Mouse (Mus musculus) ES-CJ7 (cell line): Measurements from ENCODE around the gene Cebpb.

Experiments used
- DNase-seq: peaks from one replicate; pipeline ENCODE4 v3.0.0; 2011; ENCODE audit warnings: low read depth, low spot score

Gene Cebpb

DNA sequence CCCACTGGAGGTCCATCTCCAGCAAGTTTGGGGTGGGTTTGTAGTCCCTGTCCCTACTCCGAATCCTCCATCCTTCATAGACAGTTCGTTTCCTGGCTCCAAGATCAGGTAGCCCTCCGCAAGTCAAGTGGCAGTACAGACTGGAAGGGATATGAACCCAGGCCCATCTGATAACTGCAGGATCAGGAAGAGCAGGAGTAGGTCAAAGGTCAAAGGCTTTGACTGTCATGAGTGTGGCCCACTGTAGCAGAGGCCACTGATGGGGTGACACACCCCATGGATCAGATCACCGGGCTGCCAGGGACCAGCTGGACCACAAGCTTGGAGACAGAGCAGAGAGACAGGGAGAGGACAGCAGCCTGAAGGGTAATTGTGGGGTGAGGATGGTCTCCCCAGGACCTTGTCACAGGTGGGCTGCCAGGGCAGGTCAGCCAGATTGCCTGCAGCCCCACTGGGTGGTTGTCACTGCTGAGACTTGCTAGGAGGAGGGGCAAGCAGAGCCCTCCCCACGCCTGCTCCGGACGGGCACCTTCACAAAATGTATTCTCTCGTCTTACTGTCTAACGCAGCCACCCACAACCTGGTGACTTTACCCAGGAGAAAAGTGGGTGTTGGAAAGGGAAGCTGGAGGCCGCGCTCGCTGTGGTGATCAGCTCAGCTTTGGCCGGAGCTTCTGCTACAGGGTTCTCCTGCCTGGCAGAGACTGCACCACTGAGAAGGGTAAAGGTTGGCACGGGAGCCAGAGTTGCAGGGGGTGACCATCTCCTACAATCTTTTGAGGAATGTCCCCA lies 3.4 kb downstream of the Cebpb start:
- DNase-seq: no peak

DNA sequence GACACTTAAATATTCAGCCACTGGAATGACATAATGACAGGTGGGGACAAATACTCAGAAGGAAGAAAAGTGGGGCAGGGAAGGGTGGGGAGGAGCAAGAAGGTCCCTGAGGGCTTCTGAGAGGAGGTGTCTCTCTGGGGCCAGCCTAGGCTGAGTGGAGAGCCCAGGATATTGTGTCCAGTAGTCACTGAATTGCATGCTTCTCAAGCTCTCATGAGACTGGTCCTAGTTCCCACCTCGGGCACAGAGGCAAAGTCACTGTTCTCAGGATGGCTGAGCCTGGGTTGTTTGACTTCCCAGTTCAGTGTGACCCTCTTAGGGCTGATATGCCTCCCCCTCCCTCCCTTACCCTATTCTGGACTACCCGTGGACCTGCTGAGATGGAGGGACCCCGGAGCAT lies 4.1 kb downstream of the Cebpb start:
- no peak for DNase-seq

DNA sequence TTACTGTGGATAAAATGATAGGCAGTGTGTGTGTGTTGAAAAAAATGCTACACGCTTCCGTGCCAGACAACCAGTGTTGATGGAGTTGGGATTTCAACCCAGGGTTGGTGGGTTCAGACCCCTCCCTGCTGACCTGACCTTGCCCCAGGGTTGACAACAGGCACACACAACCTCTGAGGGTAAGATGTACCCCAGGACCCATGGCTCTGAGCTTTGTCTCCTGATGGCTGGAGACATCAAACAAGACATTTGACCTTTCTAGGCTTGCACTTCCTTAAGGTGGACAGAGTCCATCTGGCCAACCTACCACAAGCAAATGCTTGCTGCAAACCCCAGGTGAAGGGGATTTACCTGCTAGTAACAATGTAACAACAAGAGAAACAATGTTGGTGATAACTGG lies 4.8 kb downstream of the Cebpb start:
- DNase-seq: no peak

DNA sequence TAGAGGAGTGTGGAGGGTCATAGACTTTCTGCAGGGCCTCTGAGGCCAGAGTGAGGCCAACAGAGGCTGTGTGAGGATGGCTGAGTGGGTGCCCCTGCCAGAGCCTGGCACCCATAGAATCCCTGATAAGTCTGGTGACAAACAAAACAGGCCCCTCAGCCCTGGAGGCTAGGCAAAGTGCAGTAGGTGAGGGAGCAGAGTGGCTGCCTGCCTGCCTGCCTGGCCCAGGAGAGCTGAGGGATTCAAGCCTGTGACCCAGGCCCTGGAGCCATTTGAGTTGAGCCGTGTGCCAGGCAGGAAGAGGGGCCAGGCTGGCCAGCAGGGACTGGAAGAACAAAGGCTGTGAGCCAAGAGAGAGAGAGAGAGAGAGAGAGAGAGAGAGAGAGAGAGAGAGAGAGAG lies 5.5 kb downstream of the Cebpb start:
- DNase-seq: no peak

DNA sequence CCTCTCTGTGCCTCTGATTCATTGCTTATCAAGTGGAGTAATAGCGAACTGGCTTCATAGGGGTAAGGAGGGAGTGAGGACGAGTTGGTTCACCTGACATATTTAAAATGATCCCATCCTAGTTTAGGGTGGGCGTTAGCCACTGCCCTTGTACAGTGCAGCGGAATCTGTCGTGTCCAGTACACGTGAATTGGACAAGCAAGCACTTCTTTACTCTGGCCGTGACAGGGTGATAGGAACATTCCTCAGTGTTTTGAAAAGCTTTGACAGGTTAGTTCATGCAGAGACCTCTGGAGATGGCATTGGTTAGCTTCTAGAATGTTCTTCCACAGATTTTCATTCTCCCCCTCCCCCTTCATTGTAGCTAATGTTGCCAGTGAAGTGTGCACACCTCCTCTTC lies 6.2 kb downstream of the Cebpb start:
- no peak for DNase-seq

DNA sequence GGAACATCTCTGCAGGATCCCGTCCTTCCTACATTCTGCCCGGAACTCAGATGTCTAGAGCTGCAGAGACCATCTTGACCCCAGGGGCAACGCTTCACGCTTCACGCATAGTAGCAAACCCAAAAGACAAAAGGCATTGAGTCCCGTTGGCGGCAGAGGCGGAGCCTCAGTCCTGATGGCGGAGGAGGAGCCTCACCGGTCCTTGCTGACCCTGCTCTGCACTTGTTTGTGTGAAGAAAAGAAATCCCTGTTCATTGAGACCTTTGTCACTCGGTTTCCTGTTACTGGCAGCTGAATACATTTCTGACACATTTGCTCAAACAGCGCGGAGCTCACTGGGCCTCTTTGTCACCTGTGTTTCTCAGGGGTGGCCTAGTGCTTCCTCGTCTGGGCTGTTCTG lies 6.8 kb downstream of the Cebpb start:
- no peak for DNase-seq

DNA sequence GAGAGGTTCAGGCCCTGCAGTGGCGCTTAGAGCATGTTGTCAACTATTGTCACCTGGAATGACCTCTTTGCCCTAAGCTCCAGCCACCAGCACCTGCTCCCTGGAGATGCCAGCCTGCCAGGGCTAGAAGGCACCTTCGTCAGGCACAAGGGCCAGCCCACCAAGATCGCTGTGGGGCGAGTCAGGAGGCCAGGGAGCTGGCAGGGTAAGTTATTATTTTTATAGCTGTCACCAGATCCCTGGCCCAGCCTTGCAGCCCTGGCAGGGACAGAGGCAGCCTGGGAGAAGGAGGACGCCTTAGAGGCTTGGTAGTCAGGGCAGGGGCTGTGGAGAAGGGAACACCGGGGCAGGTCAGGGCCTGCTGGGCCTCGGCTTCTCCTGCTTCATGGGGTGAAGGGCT lies 7.4 kb downstream of the Cebpb start:
- no peak for DNase-seq

DNA sequence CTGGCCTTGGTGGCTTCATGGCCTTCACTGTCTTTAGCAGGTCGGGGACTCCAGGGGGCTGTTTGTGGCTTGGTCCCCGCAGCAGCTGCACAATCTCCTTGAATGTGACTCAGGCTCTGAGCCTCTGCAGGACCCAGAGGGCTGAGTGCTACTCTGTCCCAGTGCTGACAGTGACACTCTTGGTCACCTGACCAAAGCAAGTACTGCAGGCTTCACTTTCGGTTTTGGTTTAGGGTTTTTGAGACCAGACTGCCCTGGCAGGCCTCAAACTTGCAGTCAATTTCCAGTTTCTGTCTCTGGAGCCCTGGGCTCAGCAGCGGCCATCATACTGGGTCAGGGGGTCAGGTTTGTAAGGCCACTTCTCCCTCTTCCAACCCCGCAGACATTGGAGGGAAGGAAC lies 9.2 kb downstream of the Cebpb start:
- DNase-seq: no peak

DNA sequence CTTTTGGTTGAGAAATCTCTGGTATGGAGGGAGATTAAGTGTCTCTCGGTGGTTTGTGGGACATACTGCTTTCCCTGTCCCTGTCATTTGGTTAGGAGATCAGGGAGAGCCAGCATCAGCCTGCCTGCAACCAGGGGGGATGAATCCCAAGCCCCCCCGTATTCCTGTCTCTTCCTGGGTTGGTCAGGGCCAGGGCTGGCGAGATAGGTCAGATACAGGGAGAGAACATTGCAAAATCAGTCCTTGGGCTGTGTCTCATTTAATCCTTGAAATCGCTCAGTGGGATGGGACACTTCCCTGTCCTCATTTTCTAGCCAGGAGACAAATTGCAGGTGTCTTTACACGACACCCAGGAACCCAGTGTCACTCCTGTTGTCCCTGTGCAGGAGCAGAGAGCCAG lies 11.3 kb downstream of the Cebpb start:
- no peak for DNase-seq

DNA sequence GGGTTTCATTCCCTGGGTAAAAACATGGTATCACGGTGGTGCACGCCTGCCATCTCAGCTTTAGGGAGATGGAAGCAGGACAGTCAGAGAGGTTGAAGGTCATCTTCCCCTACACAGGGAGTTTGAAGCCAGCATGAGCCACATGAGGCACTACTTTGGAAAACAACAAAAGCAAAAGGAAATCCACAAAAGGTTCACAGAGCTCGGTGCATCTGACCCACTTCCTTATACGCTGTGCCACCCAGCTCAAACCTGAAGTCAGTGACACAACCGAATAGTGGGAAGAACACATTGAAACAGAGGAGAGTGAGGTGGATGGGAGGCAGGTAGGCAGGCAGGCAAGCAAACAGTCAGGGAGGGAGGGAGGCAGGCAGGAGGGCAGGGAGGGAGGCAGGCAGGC lies 12.8 kb downstream of the Cebpb start:
- no peak for DNase-seq

DNA sequence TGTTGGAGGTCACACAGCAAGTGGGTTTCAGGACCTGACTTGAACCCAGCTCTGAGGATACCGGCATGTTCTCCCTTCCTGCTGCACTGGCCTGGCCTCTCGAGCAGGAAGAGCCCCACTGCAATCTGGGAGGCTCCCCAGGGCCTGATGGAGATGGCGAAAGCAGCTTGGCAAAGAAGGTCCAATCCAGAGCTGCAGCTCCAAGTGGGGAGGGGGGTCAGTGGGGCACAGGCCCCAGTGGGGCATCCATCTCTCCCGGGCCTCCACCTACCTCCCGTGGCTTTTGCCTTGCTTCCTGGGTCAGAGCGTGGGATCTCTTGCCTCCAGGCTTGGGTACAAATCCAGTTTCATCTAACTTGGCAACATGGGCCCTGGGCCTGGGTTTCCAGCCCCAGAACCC lies 13.4 kb downstream of the Cebpb start:
- DNase-seq: no peak

DNA sequence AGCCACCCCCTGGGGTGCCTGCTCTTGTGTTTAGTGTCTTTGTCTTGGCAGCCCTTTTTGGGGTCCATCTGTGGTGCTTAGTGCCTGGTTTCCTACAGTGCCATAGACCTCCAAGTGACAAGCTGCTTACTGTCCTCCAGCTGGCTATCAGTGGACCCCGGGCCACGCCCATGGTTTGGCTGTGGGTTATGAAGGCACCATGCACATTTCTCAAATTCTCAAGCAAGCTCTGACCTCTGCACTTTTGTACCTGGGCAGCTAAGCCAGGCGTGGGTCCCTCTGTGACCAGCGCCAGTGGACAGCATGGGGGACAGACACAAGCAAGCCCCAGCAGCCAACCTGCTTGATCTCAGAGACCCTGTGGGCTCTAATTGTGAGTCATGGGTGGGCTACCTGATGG lies 15.7 kb downstream of the Cebpb start:
- DNase-seq: no peak

DNA sequence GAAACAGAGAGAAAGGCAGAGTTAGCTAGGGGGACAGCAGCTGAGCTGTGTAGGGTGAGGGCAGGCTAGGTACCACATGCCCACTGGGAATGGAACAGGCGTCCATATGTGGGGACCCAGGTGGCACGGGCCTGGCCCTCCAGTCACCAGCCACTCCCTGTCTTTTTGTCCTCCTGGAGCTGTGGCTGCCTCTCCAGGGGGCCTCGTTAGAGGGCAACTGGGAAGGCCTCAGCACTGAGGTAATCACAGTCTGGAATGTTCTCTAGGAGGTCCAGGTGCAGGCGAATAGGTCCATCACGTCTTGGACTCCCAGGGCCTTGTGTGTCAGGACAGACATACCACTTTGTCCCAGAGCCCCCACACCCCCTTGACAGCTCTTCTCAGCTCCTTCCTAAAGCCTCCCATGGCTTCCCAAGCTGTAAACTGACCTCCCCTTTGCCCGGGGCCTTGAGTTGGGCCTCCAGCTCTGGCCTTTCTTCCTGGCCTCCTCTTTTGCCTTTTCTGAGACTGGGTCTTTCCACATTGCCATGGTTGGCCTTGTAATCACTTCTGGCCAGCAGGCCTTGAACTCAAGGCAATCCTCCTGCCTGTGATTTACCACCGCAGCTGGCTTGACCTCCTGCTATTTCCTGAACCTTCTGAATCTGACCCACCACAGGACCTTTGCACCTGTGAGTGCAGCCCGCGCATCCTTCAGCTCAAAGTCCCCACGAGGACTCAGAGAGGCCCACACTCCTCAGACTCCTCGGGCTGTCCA lies 17.6 kb downstream of the Cebpb start:
- DNase-seq: no peak

DNA sequence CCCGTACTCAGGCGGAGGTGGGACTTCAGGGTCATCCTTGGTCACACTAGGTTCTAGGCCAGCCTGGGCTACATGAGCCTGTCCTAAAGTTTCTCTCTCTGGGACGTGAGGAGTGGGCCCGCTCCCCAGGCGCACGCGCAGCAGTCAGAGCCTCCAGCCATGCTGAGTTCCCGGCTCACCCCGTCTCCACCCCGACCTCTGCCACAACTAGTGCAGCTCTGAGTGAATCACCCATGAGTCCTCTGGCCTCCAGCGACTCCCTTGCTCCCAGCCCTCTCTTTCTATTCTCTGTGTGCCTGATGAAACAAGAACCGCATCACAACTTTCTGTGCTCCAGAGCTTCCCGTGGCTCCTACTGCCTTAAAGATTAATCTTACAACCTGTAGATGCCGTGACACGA lies 19.7 kb downstream of the Cebpb start:
- DNase-seq: peak; percentile 22

DNA sequence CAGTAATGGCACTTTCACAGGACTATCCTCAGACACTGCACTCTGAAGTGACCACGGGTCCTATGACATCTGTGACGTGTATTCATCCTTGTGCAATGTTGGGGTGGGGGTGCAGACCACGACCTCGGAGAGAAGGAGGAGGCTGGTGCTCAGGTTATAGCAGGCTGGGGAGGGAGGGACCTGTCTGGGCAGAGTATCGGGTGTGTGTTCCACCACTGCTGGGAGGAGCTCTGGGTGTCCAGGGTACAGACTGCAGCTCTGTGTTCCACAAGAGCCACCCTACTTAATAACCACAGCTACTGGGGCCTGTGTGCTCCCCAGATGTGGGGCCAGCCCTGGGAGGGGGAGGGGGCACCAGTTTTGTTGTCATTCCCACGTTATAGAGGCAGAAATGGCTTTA lies 21.3 kb downstream of the Cebpb start:
- DNase-seq: no peak

DNA sequence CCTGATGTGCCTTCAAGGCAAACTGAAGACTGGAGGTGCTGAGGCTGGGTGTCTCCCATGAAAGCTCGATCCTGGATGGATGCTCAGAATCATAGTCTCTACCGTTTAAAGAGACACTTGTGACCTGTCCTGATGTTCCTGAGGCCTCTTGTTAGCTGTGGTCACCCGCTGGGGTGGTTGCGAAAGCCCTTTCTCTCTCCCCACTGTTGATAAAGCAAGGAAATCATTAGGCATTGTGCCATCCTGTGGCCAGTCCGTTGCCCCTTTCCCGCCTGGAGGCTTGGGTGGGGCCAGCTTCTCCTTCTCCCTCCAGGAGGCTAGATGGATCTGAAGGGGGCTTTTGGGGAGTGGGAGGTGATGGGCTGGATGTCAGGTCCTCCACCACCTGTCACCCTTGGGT lies 21.9 kb downstream of the Cebpb start:
- DNase-seq: no peak

DNA sequence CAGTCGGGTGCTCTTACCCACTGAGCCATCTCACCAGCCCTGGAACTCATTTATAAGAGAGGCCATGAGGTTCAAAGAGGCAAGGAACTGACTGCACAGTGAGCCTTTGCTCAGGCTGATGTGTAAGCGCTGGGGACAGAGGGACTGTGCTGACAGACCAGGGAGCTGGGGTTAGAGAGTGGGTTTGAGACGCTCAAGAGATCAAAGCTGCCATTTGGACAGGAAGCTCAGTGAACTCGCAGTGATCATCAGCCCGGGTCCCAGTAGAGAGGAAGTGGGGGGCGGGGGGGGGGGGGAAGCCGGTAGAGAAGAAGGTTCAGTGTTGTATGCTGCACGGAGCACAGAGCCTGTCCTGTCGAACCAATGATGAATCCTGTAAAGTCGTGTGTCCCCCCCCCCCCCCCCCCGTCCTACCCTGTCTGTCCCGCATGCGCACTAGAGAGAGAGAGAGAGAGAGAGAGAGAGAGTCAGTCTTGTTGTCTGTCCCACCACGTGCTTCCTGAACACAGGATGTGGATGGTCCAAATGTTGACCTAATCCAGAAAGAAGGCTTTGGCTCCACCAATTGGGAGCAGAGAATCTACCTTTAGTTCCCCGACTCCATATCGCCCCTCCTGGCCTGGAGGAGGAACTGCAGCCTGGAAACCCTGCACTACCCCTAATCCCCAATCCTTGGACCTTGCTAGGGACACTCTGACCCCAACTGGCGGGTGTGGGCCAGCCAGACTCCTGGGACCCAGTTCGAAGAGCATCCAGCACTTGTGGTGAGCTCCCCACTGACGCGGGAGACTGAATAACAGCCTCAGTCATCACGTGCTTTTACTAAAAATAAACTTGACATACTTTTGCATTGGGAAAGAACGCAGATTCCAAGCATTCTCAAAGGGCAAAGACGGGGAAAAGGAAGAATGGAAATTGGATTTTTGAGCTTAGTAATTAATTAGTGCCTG lies 24.4 kb downstream of the Cebpb start:
- peak; percentile 75 for DNase-seq

DNA sequence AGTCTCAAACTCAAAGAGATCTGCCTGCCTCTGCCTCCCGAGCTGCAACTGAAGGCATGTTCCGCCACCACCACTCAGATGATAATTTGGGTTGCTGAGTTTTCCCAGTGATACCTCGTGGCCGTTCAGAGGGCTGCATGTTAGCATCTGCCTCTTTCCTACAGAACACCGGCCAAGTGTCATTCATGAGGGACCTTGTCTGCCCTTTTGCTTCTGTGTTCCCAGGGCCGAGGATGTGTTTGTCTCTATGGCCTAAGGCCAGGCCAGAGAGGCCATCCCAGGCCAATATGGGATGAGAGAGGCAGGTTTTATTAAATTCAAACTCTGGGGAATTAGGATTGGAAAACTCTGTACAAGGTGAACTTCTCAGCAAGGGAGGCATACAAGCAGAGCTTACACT lies 25.6 kb downstream of the Cebpb start:
- no peak for DNase-seq

DNA sequence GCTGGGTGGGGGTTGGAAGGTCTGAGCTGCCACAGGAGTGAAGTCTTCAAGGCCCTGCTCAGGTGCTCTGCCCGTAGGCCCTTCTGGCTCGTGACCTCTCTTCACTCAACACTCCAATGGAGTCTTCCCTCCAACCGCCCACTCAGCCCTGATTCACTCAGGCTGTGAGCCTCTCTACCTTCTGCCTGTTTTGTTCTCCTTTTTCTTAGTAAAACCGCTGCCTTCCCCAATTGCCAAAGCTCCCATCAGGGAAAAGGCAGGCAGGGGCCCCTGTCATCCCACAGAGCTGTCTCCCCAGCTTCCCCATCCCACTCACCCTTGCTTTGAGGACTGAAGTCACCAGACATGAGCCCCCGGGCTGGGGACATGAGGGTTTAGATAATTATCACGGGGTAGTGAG lies 26.3 kb downstream of the Cebpb start:
- DNase-seq: no peak

DNA sequence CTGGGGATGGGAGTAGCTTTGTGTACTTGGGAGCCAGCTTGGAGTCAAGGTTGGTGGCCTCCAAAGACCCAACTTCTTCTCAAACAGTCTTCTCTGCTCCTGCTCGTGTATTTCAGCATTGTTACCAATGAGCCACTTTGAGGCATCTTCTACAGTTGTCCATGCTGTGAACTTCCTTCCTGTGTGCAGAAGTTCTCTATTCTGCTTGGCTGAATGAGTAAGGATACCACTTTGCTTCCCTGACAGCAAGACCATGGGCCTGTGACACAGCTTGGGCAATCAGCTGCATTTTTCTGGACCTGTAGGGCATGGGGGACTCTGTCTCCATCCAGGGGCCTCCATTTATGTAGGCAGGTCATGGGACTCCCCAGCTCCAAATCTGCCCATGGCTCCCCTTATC lies 28.5 kb downstream of the Cebpb start:
- no peak for DNase-seq

DNA sequence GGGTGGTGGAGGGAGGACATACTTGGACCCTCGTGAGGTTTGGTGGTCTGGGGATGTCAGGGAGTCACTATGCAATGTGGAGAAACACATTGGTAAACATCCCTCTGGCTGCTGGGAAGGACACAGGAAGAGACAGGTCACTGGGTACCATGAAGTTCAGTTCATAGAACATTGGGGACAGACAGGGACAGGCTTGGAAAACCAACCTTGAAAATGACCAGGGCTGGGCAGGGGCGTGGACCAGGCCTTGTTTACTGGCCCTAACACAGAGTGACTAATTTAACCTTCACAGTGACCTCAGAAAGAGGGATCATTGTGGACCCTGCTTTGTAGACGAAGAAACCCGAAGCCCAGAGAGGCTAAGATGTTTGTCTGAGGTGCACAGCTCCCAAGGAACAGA lies 30.8 kb downstream of the Cebpb start:
- no peak for DNase-seq

DNA sequence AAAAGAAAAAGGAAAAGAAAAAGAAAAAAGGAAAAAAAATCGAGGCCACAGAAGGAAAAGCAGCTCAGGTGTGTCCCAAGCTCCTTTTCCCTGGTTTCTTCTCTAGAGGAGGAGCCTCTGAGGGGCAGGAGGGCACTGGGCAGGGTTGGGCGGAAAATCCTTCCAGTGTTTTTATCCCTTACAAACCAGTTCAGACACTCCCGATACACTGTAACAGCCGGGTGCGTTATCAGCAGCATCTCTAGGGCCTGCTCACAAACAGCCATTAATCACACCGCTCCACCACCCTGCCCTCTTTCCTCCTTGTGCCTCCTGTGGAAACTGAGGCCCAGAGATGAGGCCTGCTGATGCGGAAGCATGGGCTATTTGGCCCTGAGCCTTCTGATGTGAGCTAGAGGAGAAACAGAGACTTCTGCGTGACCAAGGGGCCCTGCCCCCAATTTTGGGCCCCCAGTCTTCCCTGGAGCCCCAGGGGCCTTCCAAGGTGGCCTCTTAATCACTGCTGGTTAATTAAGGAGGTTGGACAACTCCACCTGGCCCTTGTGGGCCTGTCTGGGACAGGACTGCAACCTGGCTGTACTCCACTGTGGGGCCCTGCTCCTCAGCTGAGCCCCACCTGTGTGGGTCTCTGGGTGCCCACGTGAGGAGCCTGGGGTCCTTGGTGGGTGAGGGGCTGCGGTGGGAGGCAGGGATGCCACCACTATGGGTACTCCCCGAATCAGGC lies 32.6 kb downstream of the Cebpb start:
- no peak for DNase-seq
